Mouse (Mus musculus) adrenal gland, adult (tissue): Measurements from ENCODE around the gene Zfp663.

Experiments
- DNase-seq, 2 experiments: peaks; one replicate each; pipeline ENCODE4 v3.0.0; 2022 to 2023; ENCODE audit warnings: low spot score in 1 of 2; ENCODE audit not compliant: inconsistent age in 2 of 2

The Zfp663 gene

DNA sequence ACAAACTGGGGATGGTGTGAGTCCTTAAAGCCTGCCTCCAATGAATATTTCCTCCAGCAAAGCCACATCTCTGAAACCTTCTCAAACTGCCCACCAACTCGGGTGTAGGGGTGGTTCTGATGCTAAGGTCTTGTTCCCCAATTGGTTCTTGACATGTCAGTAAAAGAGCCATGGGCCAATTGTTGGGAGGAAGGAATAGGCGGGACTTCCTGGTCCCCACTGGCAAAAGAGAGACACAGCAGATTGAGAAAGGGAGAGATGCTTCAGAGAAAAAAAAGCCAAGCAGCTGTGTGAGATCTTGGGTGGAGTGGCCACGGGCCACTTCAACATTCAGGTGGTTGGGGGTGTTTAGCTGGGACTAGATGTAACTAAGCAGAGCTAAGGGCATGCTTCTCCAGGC lies 2.5 kb upstream of the Zfp663 start:
- no peak for DNase-seq

DNA sequence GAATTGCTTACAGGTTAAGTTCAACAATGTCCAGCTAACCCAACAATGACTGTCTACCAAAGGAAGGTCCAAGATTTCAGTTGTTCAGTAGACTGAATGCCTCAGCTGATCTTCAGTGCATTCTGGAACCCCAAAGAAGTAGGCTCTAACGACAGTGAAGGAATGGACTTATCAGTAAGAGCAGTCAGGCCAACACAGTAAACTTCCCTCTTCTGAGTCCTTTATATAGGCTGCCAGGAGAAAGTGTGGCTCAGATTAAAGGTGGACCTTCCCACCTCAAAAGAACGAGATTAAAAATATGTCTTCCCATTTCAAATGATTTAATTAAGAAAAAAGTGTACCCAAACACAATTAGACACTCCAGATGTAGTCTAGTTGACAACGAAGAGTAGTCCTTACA lies 1.8 kb upstream of the Zfp663 start:
- no peak for DNase-seq

DNA sequence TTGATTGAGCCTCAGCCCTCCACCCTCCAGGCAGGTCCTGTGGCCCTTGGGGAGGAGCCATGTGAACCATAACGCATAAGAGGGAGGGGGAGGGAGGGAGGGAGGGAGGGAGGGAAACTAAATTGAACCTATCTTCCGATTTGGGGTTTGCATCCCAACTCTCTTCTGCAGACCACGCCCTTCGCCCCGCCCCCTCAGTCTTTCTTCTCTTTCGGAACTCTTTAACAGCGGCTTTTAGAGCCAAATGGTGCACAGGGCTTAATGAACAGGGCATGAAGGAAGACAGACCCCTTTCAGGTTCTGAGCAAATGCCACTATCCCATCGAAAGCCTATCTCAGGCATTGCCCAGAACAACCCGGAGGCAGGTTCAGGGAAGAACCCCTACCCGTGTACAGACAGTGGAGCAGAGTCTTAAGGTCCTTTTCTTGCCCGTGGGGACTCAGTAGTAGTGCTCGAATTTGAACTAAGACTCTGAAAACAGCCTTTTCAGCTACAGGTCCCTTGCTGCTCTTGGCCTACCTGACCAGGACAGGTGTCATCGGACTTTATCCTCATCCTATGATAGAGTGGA lies 575 bp downstream of the Zfp663 start:
- DNase-seq = peak in 1 of 2 experiments; percentile 46

DNA sequence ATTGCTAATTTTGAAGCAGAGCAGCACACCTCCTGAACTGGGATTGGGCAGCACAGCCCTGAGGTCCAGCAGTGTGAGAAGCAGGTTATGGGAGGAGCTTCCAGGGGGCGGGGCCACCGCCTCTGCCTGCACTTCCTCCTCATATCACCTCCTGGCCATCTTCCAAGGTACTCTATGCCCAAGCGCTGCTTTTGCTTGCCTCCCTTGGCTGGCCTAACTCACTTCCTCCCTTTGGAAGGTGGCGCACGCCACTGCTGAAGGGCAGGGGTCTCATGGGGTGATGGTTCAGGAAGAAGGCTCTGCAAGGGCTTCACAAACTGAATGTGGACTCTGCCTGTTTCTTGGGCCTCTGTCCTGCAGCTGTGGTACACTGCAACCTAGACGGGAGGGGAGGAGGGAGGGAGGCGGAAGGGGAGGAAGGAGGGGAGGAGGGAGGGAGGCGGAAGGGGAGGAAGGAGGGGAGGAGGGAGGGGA lies 1.4 kb downstream of the Zfp663 start:
- DNase-seq = peak; percentile 44 to 63

DNA sequence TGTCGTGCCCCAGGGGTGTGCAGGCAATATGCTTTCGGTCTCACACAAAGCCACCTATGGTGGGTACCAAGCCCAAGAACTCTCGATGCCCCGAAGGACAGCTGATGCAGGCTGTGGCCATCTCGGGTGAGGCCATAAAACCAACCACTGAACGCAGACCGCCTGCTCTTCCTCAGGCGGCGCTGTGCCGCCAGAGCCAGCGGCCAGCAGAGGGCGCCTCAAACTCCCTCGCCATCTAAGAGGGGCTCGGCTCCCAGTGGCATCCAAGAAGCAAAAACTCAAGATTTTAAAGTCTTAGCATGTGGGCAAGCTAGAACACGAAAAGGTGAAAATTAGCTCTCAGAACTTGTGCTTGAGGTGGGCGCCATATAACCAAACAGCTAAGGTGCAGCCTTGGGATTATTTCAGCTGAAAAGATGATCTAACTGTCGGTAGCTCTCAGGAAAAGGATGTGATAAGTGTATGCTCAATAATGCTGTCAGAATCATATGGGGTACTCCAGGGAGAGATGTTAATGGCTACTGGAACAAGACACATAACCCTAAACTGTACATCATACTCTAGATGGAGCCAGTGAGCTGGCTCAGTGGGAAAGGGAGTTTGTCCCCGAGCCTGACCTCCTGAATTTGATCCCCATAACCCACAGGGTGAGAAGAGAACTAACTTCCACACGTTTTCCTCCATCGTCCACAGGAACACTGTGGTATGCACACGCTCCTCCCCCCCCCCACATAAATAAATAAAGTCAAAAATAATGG lies 4.0 kb downstream of the Zfp663 start:
- peak; percentile 43 to 76 for DNase-seq

DNA sequence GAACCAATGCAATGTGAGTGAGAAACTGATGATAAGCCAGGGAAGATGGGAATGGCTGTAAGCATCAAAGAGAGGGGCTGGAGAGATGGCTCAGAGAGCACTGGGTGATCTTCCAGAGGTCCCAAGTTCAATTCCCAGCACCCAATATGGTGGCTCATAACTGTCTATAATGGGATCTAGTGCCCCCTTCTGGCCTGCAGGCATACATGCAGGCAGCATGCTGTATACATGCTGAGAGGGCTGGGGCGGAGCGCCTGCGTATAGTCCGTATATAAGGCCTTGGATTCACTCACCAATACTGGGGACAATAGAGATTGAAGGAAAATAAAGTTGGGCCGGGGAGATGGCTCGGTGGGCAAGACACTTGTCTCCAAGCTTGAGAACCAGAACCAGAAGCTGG lies 5.2 kb downstream of the Zfp663 start:
- DNase-seq = no peak

DNA sequence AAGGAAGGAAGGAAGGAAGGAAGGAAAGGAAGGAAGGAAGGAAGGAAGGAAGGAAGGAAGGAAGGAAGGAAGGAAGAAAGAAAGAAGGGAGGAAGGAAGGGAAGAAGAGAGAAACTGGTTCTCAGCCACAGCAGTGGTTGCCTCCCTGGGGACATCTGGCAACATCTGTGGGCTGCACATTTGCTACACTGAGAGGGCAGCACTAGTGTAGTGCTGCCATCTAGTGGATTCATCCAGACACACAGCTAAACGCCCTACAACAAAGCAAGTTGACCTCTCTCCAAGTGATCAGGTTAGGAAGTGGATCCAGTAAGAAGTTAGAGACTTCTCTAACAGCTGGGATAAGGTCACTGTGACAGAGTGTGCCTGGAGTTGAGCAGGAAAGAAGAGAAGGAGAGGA lies 7.7 kb downstream of the Zfp663 start:
- DNase-seq = peak; percentile 40 to 75

DNA sequence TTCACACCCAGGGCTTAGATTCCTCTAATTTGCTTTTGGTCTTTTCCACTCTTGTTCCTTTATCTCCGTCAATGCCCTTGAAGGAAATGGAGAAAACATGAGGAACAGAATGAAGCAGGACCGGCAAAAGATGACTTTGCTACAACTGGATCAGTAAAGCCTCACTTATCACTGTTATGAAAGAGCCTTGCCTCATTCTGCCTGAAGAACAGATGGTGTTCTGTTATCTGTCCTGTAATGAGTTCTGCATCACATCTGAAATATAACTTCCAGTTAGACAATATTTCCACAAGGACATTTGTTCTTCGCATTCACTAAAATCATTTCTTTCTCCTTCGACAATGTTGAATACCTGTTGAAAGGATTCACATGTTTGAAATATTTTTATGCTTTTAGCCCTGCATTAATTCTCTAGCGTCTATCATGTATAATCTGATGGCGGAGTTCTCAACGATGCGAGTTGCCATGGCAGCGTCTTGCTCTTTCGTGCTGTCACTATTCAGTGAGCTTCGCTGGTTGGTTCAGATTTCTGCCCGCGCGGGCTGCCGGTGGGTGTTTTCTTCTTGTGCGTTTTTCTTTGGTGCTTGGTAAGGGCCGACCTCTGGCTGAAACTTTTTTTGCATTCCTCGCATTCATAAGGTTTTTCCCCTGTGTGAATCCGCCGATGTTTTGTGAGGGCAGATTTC lies 16.6 kb downstream of the Zfp663 start:
- no peak for DNase-seq

DNA sequence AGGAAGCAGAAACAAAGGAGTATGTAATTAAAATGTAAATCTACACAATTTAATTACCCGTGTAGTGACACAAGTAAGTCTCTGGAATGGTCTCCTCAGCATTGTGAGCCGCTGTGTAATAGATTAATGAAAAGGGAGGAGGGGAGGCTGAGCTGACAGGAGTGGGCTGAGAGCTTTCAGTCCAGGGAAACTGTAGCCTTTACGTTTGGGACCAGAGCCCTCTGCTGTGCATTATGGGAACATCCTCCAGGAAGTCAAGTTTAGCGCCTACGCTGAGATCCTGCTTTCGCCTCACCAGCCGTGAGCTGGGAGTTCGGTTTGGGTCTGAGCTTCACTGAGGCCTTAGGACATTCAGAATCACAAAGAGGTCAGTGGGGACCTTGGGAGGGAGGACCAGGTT lies 19.1 kb downstream of the Zfp663 start:
- DNase-seq = no peak

DNA sequence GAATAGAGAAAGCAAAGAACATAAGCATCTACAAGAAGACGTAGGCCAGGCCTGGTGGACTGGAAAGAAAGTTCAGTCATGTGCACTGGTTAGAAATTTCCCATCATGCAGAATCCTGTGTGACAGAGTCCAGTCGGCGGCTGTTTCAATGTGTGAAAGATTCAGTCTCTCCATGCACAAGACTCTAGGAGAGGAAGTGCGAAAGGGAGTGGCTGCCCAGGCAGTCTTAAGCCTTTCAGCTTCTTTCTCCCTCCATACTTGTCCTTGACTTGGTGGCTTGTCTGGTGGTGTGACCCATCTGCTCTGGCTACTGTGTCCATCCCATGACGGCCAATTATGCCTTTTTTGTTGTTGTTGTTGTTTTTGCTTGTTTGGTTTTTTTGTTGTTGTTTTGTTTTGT lies 22.3 kb downstream of the Zfp663 start:
- DNase-seq = no peak

DNA sequence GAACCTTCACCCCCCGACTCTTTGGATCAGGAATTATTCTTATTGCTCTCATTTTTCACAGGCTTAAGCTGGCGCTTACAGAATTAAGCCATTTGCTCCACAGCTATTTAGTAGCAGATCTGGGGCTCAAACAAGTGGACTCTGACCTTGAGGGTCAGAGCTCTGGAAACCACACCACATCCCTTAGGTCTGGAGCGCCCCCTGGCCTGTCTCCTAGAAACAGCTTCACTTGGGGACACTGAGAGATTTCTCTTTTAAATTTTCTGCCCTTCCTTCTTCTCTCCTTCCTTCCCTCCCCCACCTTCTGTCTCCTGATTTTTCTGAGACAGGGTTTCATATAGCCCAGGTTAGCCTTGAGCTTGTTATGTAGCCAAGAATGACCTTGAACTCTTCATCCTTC lies 31.3 kb downstream of the Zfp663 start:
- peak; percentile 59 to 83 for DNase-seq

DNA sequence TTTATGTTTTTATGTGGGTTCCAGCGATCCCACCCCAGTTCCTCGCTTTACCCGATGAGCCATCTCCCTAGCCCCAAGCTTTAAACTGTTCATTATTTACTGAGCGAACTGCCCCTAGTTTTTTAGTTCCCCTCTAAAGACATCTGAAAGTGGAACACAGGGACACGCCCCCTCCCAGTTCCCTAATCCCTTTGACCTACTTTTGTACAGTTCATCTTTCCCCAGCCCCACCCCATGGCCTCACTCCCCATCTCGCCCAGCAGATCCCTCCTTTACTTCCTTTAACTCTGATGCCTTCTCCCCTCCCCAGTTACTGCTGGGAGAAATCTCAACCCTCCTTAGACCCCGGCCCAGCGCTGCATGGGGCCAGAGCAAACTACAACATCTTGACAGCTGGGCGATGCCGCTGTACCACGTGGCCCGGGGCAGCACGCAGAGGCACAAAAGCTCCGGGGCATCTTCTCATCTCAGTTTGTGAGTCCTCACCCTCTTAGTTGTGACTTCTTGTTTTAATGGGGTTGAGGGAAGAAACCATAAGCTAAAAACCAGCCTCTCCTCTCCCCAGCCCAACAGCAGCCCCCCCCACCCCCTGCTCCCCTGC lies 35.8 kb downstream of the Zfp663 start:
- DNase-seq = no peak

DNA sequence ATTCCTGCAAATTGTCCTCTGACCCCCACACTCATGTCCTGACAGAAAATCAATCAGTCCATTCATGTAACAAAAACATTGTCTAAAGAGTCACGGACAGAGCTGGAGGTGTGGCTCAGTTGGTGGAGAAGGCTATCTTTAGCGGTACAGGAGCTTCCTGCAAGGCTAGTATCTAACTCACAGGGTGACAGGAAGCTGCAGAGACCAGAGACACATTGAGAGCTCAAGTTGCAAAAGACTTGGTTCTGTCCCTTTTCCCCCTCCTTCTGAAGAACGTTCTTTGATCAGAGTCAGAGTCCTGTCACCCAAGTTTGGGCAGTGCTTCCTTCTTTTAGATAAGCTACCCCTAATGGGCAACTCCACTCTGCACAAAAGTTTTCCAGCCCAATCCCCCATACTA lies 38.8 kb downstream of the Zfp663 start:
- no peak for DNase-seq

DNA sequence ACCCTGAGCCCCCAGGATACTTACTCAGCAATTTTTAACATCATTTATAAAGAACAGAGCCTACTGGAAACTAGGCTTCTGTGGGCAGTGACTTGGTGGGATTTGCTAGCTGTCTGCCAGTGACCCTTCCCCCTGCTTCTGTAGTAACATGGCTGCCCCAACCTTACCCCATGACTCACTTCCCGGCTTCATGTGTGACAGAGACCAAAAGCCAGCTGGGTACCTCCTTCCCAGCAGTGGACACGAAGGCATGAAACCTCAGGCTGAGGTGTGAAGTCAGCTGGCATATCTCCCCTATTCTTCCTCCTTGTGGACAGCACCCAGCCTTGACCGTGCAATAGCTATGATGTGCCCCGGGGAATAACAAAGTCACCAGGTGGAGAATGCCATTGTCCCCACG lies 39.8 kb downstream of the Zfp663 start:
- DNase-seq = no peak

DNA sequence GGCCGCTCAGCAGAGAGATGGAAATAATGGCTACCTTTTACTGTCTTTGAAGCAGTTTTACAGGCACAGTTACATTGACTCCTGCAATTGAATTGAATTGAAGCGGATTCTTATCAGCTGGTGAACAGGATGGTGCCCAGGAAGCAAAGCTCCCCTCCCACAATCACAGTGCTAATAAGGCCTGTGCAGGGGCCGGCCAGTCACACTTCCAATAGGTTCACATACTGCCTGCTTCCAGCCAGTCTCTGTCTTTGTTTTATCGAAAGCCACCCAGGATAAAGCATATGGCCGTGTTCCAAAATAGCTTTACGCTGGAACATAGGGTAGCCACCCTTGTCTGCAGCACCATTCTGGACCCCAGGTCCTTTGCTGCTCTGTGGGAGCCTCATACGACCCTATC lies 41.1 kb downstream of the Zfp663 start:
- no peak for DNase-seq

DNA sequence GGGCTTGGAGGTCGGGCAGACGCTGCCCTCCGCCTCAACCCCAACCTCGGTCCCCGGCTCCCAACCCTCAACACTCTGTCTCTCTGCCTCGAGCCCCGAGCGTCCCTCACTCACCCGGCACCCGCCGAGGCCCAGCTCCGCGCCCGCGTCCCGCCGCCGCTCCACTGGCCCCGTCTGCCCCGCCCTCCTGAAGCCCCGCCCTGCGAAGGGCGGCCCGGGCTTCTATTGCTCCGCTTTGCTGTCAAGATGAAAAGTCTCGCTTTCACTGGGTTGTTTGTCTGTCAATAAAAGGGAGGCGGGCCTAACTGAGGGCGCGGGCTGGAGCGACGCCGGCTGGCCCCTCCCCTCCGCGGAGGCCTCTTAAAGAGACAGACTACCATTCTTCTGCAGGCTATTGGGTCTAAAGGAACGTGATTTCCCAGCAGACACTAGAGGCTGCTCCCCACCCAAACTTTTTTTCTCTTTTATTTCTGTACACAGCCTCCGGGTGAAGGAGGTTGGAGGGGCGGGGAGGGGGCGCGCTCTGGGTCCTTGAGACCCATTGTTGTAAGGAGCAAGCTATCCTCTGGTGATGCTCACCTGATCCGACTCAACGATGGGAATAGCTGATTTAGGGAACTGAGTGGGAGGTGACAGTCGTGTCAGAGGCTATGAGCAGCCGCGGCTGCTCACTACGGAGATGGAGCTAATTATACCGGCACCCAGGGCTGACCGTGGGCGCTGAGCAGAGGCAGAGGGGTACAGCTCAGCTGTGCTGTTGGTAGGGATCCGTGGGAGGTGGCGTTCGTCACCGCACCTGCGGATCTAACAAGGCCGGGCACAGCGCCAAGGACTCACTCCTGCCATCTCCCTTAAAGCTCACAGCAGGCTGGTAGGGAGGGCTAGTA lies 42.0 kb downstream of the Zfp663 start, which contains the start of gene Elmo2:
Elmo2 (minus strand) TSS at position 176 of the 887 bp plus-strand sequence.
- DNase-seq = peak; percentile 97 to 100

DNA sequence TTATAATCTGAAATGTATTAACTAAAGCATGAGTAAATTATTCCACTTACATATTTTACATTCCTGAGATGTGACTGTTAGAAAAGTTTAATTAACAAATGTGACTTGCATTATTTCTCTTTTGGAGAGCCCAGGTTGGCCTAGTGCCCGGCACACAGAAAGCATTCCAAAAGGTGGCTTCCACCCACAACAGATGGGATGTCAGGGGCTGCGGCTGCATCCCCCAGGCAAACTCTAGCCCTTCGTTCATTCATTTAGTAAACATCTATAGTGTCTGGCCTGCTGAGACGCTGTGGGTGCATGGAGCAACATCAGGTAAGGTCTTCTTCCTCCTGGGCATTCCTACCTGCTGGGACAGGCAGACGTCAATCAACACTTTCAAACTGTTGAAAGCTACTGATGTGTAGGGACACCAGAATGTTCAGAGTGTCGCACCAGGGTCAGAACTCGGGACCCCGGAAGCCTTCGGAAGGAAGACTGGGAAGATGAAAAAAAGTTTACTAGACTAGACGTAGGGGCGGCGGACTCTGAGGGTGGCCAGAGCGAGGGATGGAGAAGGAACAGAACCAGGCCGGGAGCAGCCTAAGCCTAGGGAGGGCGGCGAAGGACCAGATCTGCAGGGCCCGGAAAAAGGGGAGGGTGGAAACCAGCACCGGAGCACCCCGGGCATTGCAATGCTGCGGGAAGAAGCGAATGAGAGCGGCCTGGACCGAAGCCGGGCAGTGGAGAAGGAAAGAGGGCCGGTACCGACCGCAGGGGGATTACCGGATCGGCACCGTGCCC lies 42.8 kb downstream of the Zfp663 start:
- DNase-seq = no peak

DNA sequence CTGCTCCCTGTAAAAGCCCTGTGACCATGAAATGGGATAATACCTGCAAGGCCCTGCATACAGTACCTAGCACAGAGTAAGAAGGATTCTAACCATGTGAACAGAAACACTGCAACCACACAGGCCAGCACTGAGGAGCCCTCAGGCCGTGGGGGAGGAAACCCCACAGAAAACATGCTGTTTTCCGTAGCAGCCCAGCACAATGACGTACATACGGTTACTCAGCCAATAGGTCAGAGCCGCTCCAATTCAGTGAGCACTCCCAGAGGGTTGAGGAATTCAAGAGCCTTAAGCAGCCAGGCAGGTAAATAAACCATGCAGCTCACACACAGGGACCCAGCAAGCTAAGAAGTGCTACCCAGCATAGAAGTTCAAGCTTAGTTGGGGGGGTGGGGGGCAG lies 44.6 kb downstream of the Zfp663 start:
- no peak for DNase-seq

DNA sequence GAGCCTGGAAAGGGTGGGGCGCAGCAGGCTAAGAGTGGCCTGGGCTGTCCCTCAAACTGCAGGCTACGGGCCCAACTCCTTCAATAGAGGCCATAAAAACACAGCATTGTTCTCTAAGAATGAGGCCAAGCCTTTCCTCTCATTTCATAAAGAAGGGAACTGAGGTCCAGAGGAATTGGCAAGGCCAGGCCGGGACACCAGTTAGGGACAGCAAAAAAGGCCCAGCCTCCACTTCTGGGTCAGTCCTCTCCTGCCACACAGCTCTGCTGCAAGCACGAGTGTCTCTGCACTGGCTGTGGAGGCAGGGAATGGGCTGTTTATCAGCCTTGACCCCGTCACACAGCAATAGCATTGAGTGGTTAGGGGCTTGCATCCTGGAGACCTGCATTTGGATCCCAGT lies 45.0 kb downstream of the Zfp663 start:
- DNase-seq = no peak
